Mouse (Mus musculus): ENCODE data around the gene Slc9a9.

DNA sequence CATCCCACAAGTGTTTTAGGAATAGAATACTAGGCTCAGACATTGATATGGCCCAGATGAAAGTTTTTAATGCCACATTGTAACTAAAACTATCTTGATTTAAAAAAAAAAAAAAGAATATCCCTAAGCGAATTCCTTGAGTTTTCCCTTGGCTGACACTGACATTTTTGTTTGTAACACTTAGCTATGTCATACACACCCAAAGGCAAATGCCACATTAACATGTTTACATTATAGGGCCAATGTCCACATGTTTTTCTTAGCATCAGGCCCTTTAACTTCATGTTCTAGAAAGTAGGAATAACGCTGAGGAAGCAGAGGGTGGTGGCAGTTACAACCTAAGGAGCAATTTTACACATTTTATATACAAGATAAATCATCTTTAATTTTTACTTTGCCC lies 458.1 kb downstream of the Slc9a9 start:
- TF ChIP-seq MAX (IDR thresholded peaks at IDR 0.05) (no peak), CTCF (IDR thresholded peaks at IDR 0.05; ENCODE audit: control insufficient read depth, insufficient read depth, insufficient read length) (no peak)

All from C2C12 (cell line).